Mouse (Mus musculus) ES-Bruce4 (cell line): ENCODE measurements around the gene Asna1. TPM values are rescaled to one million over a fixed set of nuclear protein-coding genes. Genes with fewer than 3 reads are reported as not detected.

ENCODE experiments used
- H3K27ac ChIP-seq: 2 replicates; pipeline ENCODE4 v1.5.1; 2012; ENCODE audit warnings: low read length, inconsistent platforms; ENCODE audit not compliant: insufficient read depth
- H3K27me3 ChIP-seq: 2 replicates; pipeline ENCODE4 v1.6.1; 2012; ENCODE audit warnings: mild to moderate bottlenecking, low read length, inconsistent platforms; ENCODE audit not compliant: control insufficient read depth, poor library complexity, insufficient read depth, severe bottlenecking
- H3K36me3 ChIP-seq: 2 replicates; pipeline ENCODE4 v1.6.1; 2012; ENCODE audit warnings: inconsistent platforms, mild to moderate bottlenecking, low read length, moderate library complexity; ENCODE audit not compliant: control insufficient read depth, poor library complexity, insufficient read depth, severe bottlenecking
- H3K4me1 ChIP-seq: one replicate; pipeline ENCODE4 v1.8.1; 2011; ENCODE audit warnings: low read length; ENCODE audit not compliant: control insufficient read depth, insufficient read depth
- H3K4me3 ChIP-seq: 2 replicates; pipeline ENCODE4 v1.5.1; 2011; ENCODE audit warnings: low read depth, mild to moderate bottlenecking, low read length
- H3K9ac ChIP-seq: 2 replicates; pipeline ENCODE4 v1.6.1; 2012; ENCODE audit warnings: low read depth, mild to moderate bottlenecking, inconsistent platforms; ENCODE audit not compliant: poor library complexity, severe bottlenecking
- H3K9me3 ChIP-seq: replicated peaks from 2 replicates; pipeline ENCODE4 v1.6.1; 2012; ENCODE audit warnings: mild to moderate bottlenecking, low read length, inconsistent platforms; ENCODE audit not compliant: control insufficient read depth, poor library complexity, insufficient read depth, severe bottlenecking
- CTCF ChIP-seq: IDR thresholded peaks from one replicate; pipeline ENCODE4 v1.8.1; 2011; ENCODE audit warnings: low read depth, low read length
- EP300 ChIP-seq: IDR thresholded peaks from 2 replicates; pipeline ENCODE4 v1.6.1; 2011; ENCODE audit warnings: low read depth, low read length; ENCODE audit not compliant: insufficient read depth
- POLR2A ChIP-seq: IDR thresholded peaks from one replicate; pipeline ENCODE4 v1.8.1; 2011; ENCODE audit warnings: low read length; ENCODE audit not compliant: insufficient read depth
- polyA plus RNA-seq: library from polyadenylated mRNA; stranded (reverse); fragments of >200 nt; gene quantifications from 2 replicates; pipeline ENCODE4 v1.2.4, GENCODE M21; 2011; ENCODE audit warnings: low read depth; ENCODE audit not compliant: missing spikeins, insufficient read depth, insufficient read length

The Asna1 gene
- polyA plus RNA-seq, 1 experiment = 171 TPM

DNA sequence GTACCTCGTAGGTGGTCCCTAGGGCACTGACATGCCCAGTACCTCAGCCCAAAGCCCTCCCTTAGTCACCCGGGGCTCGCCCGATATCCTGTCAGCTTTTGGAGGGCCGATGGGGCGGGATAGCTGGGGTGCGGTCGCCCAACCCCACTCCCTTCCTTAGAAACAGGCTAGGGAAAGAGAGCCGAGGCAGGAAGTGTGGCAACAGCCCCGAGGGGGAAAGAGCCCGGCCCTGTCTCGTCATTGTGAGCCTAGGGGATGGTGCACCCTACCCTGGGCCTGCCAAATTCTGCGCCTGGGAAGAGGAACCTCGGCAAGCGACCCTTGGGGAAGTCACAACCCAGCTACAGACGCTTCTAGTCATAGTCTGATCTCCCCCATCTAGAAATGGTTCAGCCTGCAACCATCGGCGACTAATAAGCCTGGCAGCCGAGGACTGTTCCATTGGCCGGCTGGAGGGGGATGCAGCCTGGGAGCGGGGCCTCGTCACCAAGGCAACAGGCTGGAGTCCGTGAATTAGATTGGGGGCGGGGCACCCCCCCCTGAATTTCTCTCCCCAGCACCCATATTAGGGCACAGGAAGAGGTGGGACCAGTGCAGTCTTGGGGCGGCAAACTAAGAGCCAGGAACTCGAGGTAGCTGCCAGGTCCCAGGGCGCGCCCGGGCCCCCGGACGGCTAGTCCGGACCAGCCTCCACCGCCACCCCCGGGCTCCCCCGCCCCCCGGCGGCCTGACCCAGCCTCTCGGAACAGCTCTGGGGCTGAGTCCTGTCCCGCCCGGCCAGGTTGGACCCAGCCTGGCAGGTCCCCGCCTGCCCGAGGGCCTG, 45.3 kb downstream of the Asna1 start:
- Histone ChIP-seq H3K27me3 (no peaks in the 10 kb centered on the region), H3K9me3 (no peaks in the 10 kb centered on the region), H3K4me3 (peak overlapping the region; percentile 58), H3K36me3 (peaks cover 4% of the 10 kb centered on the region; the same call in 1 of the 2 replicates), H3K27ac (peak overlapping the region; percentile 59), H3K9ac (peak overlapping the region; percentile 92), H3K4me1 (peaks cover 7% of the 10 kb centered on the region)
- no peak for TF ChIP-seq EP300
- TF ChIP-seq POLR2A = no peak
- no peak for TF ChIP-seq CTCF

DNA sequence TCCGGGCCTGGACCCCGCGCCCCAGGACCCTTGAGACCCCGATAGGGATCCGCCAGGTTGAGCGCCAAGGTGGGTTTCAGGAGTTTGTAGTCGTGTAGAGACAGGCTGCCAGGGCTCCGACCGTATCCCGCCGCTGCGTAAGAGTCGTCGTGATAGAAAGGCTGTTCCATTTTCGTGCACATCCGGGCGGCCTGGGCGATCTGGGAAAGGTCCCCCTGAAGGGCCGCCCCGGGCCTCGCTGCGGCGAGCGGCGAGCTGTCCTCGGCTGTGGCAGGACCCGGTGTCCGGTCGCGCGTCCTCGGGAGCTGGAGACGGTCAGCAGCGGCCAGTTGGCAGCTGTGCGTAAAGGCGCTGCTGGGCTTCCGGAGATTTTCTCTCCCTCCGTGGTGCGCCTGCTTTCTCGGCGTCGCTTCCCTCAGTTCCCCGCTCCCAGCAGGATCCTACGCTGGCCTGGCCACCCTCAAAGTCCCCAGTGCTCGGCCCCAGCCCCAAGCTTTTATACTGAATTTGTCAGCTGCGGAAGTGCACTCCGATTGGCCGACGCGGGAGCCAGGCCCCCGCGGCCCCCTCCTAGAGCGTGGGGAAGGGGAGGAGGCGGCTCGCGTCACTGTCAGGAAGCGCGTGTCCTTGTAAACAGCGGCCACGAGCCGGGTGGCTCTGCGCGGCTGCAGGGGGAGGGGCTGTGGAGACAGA, 46.7 kb downstream of the Asna1 start, which contains the start of gene Junb:
Gene Junb, minus strand, starts transcription at position 471 of the 693 bp plus-strand sequence.
- TF ChIP-seq CTCF (no peak), POLR2A (peak; percentile 94), EP300 (0 out of 2 replicates have a peak, but pooled peaks have one; percentile 43)
- peak within 1 kb of the TSS; percentile 90 for H3K4me3 ChIP-seq
- peak within 1 kb of the TSS; percentile 64 for H3K27ac ChIP-seq
- H3K9me3 ChIP-seq = no peaks in the 10 kb centered on the region
- H3K27me3 ChIP-seq = no peaks in the 10 kb centered on the region
- H3K36me3 ChIP-seq = peaks cover 4% of the 10 kb centered on the region; the same call in 1 of the 2 replicates
- peaks cover 3% of the 10 kb centered on the region for H3K4me1 ChIP-seq
- H3K9ac ChIP-seq = peak within 1 kb of the TSS; percentile 94

GRCm38 (mm10) chr8:84977435-84978247, 47.4 kb downstream of the Asna1 start:
- Histone ChIP-seq H3K4me1 (peaks cover 2% of the 10 kb centered on the region), H3K27me3 (no peaks in the 10 kb centered on the region), H3K36me3 (peaks cover 8% of the 10 kb centered on the region; the same call in 1 of the 2 replicates), H3K9me3 (no peaks in the 10 kb centered on the region), H3K9ac (peak overlapping the region; percentile 94), H3K27ac (peak overlapping the region; percentile 64; the same call in 1 of the 2 replicates), H3K4me3 (peak overlapping the region; percentile 90)
- TF ChIP-seq CTCF (no peak), EP300 (peak; percentile 50; the same call in 1 of the 2 replicates), POLR2A (no peak)

DNA sequence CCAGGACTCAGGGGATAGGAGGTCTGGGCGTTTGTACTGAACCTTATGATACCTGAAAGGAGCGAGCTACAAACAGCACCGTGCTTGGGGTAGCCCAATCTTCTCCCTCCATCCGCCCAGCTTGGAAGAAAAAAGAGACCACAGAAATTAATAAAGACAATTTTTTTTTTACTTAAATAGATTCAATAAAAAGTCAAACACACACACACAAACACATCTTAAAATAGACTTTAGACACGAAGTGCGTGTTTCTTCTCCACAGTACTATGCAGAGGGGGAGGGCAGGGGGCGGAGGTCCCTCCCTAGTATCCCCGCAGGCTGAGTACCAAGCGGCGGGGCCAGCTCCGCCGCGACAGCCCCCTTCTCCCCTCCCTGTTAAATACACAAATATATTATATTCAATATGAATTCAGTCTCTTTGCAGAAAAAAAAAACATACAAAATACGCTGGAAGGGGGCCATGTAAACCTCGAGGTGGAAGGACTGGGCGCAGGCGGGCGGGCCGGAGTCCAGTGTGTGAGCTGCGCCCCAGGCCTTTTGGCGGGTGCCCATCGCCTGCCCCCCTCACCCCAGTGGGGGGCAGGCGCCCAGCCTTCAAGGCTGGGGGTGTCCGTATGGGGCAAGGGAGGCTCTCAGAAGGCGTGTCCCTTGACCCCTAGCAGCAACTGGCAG, 48.2 kb downstream of the Asna1 start:
- peaks cover 10% of the 10 kb centered on the region for H3K36me3 ChIP-seq
- peaks cover 2% of the 10 kb centered on the region for H3K4me1 ChIP-seq
- TF ChIP-seq POLR2A (peak; percentile 80), EP300 (no peak), CTCF (no peak)
- peak overlapping the region; percentile 94 for H3K9ac ChIP-seq
- H3K4me3 ChIP-seq = peak overlapping the region; percentile 90
- H3K9me3 ChIP-seq = no peaks in the 10 kb centered on the region
- H3K27ac ChIP-seq = peak overlapping the region; percentile 64
- H3K27me3 ChIP-seq = no peaks in the 10 kb centered on the region

DNA sequence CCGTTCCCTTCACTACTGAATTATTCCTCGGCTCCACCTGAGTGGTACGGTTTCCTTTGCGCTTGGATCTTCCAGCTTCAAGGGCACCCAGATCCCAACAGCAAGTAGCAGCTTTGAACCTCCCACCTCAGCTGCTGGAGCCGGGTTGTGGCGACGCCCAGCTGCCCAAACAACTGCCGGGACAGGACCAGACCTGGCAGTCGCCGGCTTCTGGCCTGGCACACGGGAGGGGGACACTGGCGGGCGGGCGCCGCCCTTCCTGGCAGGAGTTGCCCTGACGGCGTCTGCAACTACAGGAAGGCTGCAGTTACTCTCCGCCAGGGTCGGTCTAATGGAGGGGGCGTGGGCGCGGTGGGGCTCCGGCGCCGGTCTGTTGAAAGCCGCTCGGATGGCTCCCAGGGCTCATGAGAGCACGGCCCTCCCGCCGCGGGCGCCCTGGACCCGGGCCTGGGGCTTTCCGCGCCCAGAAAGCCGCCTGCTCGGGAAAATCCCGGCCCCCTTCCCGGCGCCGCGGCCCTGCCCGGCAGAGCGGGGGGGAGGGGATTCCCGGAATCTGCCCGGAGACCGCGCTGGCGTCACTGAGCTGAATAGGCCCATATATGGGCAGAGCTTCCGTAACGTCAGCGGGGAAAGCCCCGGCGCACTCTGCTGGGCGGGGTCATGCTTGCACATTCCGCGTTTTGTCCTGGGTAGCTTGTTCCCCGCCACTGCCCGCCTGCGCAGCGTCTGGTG, 48.9 kb downstream of the Asna1 start:
- no peak for TF ChIP-seq CTCF
- TF ChIP-seq EP300 = peak; percentile 74
- no peak for TF ChIP-seq POLR2A
- Histone ChIP-seq H3K4me3 (peak overlapping the region; percentile 90), H3K36me3 (peaks cover 17% of the 10 kb centered on the region), H3K9me3 (no peaks in the 10 kb centered on the region), H3K27me3 (no peaks in the 10 kb centered on the region), H3K27ac (peak overlapping the region; percentile 90), H3K4me1 (peaks cover 2% of the 10 kb centered on the region), H3K9ac (peak overlapping the region; percentile 94)
